Mouse (Mus musculus): ENCODE measurements around the gene Tnfaip3. TPM values are rescaled to one million over a fixed set of nuclear protein-coding genes. Genes with fewer than 3 reads are reported as not detected.

The Tnfaip3 gene
- polyA plus RNA-seq, 1 experiment from 2014 or later = 3.1 TPM

DNA sequence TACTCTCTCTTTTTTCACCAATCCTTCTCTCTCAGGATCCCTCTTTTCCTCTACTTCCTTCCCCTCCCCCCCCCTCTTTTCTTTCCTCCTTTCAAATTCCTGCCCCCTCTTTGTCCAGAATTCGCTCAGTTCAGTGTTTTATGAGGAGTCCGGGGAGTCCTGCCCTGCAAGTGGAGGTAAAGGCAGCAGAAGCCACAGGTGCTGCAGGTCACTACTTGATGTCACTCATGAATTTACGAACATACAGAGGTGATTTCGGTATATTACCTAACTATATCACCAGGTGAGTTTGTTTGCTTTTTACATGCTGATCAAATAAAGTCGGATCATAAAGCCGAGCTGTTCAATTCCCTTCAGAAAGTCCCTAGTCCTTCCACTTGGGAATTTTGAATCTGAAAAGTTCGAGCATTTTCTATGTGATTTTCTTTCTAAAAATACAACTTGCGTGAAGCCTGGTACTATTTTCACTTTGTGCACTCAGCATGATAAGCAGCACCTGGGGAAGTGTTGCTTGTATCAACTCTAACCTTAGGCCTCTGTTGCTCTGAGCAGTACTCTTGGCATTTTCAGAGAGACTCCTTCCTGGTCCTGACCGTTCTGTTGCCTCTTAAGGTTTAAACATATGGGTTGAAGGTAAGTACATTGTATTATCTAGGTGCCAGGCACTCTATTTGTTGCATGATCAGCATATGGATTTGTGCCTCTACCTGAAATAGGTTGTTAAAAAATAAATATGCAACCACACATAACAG is 29.5 kb upstream of the Tnfaip3 start:
- no peak overlapping the region for H3K4me2 ChIP-seq (ENCODE audit: low read length)
- no peaks in the 10 kb centered on the region for H3K36me3 ChIP-seq (ENCODE audit: control insufficient read depth, insufficient read depth, low read length)
- H3K4me3 ChIP-seq (replicated peaks; ENCODE audit: low read depth, low read length) = no peak overlapping the region
- no peaks in the 10 kb centered on the region for H3K4me1 ChIP-seq (ENCODE audit: control insufficient read depth, insufficient read depth, low read length)
- H3K27ac ChIP-seq (replicated peaks; ENCODE audit: low read depth, low read length) = no peak overlapping the region
- H3K9me3 ChIP-seq (ENCODE audit: control insufficient read depth, low read length) = no peaks in the 10 kb centered on the region
- H3K27me3 ChIP-seq (ENCODE audit: control insufficient read depth, insufficient read depth, low read length) = no peaks in the 10 kb centered on the region
- WGBS = 90% methylated on average over 9 of the region's 9 CpGs
- no peak overlapping the region for H3K9ac ChIP-seq (replicated peaks; ENCODE audit: low read length)
- ATAC-seq (ENCODE audit: low FRiP score, low TSS enrichment) (no peak), DNase-seq (no peak)

DNA sequence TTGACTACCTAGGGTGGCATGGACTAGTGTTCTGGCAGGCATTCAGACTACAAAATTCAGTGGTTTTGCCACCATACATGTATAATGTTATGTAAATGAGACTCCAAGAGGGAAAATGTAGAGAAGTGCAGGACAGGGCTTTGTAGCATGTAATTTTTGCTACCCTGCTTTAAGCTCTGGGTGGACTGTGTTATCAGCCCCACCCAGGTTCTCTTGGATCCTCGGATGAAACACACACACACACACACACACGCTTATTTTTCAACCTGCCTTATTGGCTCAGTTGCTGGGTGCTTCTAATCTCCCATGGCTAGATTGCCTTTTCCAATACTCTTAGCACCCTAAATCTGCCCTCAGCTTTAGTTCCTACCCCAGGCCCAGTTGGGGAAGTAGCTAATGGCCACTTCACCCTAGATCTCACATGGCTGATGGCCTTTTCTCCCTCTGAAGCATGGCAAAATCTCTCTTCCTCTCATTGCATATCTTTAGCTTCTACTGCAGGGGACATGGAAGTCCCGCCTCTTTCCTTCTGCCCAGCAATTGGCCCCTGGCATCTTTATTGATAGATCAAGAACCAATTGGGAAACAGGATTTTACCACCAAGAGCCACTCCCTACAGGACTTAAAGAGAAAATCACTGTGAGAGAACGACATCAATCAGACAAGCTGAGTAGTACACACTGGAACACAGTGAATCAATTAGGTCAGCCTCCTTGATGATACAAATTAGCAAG is 28.2 kb upstream of the Tnfaip3 start:
- ATAC-seq (ENCODE audit: low FRiP score, low TSS enrichment) (no peak), DNase-seq (peak; percentile 4)
- no peaks in the 10 kb centered on the region for H3K9me3 ChIP-seq (ENCODE audit: control insufficient read depth, low read length)
- no peak overlapping the region for H3K4me2 ChIP-seq (ENCODE audit: low read length)
- H3K27ac ChIP-seq (replicated peaks; ENCODE audit: low read depth, low read length) = no peak overlapping the region
- 74% methylated on average over 4 of the region's 4 CpGs for WGBS
- no peaks in the 10 kb centered on the region for H3K36me3 ChIP-seq (ENCODE audit: control insufficient read depth, insufficient read depth, low read length)
- no peaks in the 10 kb centered on the region for H3K27me3 ChIP-seq (ENCODE audit: control insufficient read depth, insufficient read depth, low read length)
- no peak overlapping the region for H3K4me3 ChIP-seq (replicated peaks; ENCODE audit: low read depth, low read length)
- no peak overlapping the region for H3K9ac ChIP-seq (replicated peaks; ENCODE audit: low read length)
- no peaks in the 10 kb centered on the region for H3K4me1 ChIP-seq (ENCODE audit: control insufficient read depth, insufficient read depth, low read length)

DNA sequence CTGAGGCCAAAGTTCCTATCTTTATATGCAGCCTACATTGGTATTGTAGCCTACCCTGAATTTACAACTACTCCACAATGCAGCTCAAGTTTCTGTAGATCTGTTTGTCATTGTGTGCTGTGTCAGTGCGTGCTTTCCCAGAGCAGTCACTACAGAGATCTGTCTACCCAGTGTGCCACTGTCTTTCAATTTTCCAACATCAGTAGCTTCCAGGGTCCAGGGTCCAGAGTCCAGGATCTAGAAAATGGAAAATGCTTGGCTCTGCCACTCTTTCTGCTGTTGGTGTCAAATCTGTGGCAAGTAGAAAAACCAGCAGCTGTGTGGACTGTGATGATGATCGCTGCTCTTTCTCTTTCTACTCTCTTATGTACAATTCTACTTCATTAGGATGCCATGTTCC is 24.7 kb upstream of the Tnfaip3 start:
- no peak overlapping the region for H3K9ac ChIP-seq (replicated peaks; ENCODE audit: low read length)
- H3K4me1 ChIP-seq (ENCODE audit: control insufficient read depth, insufficient read depth, low read length) = no peaks in the 10 kb centered on the region
- DNase-seq (no peak), ATAC-seq (ENCODE audit: low FRiP score, low TSS enrichment) (no peak)
- no peaks in the 10 kb centered on the region for H3K27me3 ChIP-seq (ENCODE audit: control insufficient read depth, insufficient read depth, low read length)
- 87% methylated on average over 2 of the region's 2 CpGs for WGBS
- H3K36me3 ChIP-seq (ENCODE audit: control insufficient read depth, insufficient read depth, low read length) = no peaks in the 10 kb centered on the region
- no peak overlapping the region for H3K4me3 ChIP-seq (replicated peaks; ENCODE audit: low read depth, low read length)
- no peaks in the 10 kb centered on the region for H3K9me3 ChIP-seq (ENCODE audit: control insufficient read depth, low read length)
- H3K27ac ChIP-seq (replicated peaks; ENCODE audit: low read depth, low read length) = no peak overlapping the region
- H3K4me2 ChIP-seq (ENCODE audit: low read length) = no peak overlapping the region

DNA sequence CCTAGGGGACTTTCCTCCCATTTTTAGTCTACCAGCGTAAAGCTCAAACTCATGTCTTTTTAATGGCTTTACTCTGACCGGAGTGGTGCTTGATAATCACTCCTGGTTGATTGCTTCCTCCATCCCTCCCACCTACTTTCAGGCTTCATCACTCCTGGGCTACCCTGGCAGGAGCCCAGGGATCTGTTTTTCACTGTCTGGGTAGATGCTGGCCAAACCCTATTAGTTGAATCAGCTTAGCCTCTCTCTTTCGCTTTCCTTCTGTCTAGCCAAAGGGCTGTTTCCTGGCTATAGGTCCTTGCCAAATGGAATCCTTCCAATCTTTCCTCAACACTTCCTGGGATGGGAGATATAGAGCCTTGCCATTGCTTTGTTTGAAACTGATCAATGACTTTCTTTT is 19.3 kb upstream of the Tnfaip3 start:
- H3K4me1 ChIP-seq (ENCODE audit: control insufficient read depth, insufficient read depth, low read length) = no peaks in the 10 kb centered on the region
- DNase-seq (no peak), ATAC-seq (ENCODE audit: low FRiP score, low TSS enrichment) (no peak)
- H3K27ac ChIP-seq (replicated peaks; ENCODE audit: low read depth, low read length) = no peak overlapping the region
- H3K4me3 ChIP-seq (replicated peaks; ENCODE audit: low read depth, low read length) = no peak overlapping the region
- 83% methylated on average over 3 of the region's 3 CpGs for WGBS
- H3K27me3 ChIP-seq (ENCODE audit: control insufficient read depth, insufficient read depth, low read length) = no peaks in the 10 kb centered on the region
- H3K4me2 ChIP-seq (ENCODE audit: low read length) = no peak overlapping the region
- H3K9ac ChIP-seq (replicated peaks; ENCODE audit: low read length) = no peak overlapping the region
- H3K9me3 ChIP-seq (ENCODE audit: control insufficient read depth, low read length) = no peaks in the 10 kb centered on the region
- no peaks in the 10 kb centered on the region for H3K36me3 ChIP-seq (ENCODE audit: control insufficient read depth, insufficient read depth, low read length)

DNA sequence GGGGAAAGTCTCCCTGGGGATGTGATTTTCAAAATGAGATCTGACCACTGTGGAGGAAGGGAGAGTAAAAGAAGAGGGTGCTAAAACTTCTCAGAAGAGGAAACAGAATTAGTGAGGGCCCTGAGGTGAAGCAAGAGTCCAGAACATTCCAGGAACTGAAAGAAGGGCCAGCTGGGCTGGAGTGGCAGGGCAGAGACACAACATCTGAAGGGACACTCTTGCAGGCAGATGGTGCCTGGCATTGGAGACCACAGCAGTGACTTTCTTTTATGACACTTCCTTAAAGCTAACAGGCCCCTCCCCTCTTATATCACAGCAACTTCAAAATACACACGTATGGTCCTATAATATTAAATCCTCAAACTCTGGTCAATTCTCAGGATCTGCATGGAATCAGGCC is 18.2 kb upstream of the Tnfaip3 start:
- H3K4me3 ChIP-seq (replicated peaks; ENCODE audit: low read depth, low read length) = no peak overlapping the region

DNA sequence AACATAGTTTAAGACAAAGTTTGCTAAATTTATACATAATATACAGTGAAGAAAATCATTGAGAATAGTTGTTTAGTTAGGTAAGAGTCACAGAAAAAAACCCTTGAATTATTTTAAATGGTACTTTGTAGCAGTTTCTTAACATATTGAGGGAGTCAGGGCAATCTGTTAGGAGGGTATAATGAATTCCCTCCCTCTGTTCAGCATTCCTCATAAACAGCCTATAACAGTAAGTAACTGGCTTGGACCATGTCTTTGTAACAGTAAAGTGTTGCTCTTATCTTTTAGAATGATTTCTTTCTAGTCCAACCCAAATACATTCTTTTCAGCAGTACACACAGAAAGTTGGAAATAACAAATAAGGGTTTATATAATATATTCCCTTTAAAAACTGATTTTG is 16.4 kb upstream of the Tnfaip3 start:
- no peak overlapping the region for H3K9ac ChIP-seq (replicated peaks; ENCODE audit: low read length)
- H3K4me2 ChIP-seq (ENCODE audit: low read length) = no peak overlapping the region
- no peaks in the 10 kb centered on the region for H3K27me3 ChIP-seq (ENCODE audit: control insufficient read depth, insufficient read depth, low read length)
- no peak overlapping the region for H3K4me3 ChIP-seq (replicated peaks; ENCODE audit: low read depth, low read length)
- H3K4me1 ChIP-seq (ENCODE audit: control insufficient read depth, insufficient read depth, low read length) = no peaks in the 10 kb centered on the region
- ATAC-seq (ENCODE audit: low FRiP score, low TSS enrichment) (no peak), DNase-seq (no peak)
- no peaks in the 10 kb centered on the region for H3K36me3 ChIP-seq (ENCODE audit: control insufficient read depth, insufficient read depth, low read length)
- no peak overlapping the region for H3K27ac ChIP-seq (replicated peaks; ENCODE audit: low read depth, low read length)
- no peaks in the 10 kb centered on the region for H3K9me3 ChIP-seq (ENCODE audit: control insufficient read depth, low read length)

More for the DNA sequence above, 18.2 kb upstream of the Tnfaip3 start:
- H3K4me1 ChIP-seq (ENCODE audit: control insufficient read depth, insufficient read depth, low read length) = no peaks in the 10 kb centered on the region
- no peak overlapping the region for H3K4me2 ChIP-seq (ENCODE audit: low read length)
- H3K9me3 ChIP-seq (ENCODE audit: control insufficient read depth, low read length) = no peaks in the 10 kb centered on the region
- no peaks in the 10 kb centered on the region for H3K36me3 ChIP-seq (ENCODE audit: control insufficient read depth, insufficient read depth, low read length)
- no peak for DNase-seq
- no peak for ATAC-seq (ENCODE audit: low FRiP score, low TSS enrichment)
- no peak overlapping the region for H3K9ac ChIP-seq (replicated peaks; ENCODE audit: low read length)
- no peak overlapping the region for H3K27ac ChIP-seq (replicated peaks; ENCODE audit: low read depth, low read length)
- H3K27me3 ChIP-seq (ENCODE audit: control insufficient read depth, insufficient read depth, low read length) = no peaks in the 10 kb centered on the region
- WGBS = 88% methylated on average over 1 of the region's 1 CpGs

DNA sequence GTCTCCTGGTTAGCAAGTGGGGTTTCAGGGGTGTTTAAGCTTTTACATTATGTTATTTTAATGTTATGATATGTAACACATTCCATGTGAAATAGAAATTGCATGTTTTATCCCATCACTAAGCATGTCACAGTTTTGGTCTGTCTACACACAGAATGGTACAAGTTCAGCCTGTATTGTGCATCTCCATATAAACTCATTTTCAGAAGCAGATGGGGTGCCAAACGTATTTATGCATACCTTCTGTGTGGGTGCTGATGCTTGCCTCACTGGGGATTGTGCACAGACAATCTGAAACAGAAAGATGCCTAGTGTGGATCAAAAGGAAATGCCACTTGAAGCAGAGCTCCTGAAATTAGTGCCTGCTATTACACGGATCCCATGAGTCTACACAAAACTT is 15.2 kb upstream of the Tnfaip3 start:
- Histone ChIP-seq H3K27ac (replicated peaks; ENCODE audit: low read depth, low read length) (no peak overlapping the region), H3K9me3 (ENCODE audit: control insufficient read depth, low read length) (no peaks in the 10 kb centered on the region), H3K4me3 (replicated peaks; ENCODE audit: low read depth, low read length) (no peak overlapping the region), H3K36me3 (ENCODE audit: control insufficient read depth, insufficient read depth, low read length) (no peaks in the 10 kb centered on the region), H3K27me3 (ENCODE audit: control insufficient read depth, insufficient read depth, low read length) (no peaks in the 10 kb centered on the region), H3K4me2 (ENCODE audit: low read length) (no peak overlapping the region), H3K4me1 (ENCODE audit: control insufficient read depth, insufficient read depth, low read length) (no peaks in the 10 kb centered on the region), H3K9ac (replicated peaks; ENCODE audit: low read length) (no peak overlapping the region)
- ATAC-seq (ENCODE audit: low FRiP score, low TSS enrichment) (no peak), DNase-seq (no peak)
- WGBS = 81% methylated on average over 2 of the region's 2 CpGs

DNA sequence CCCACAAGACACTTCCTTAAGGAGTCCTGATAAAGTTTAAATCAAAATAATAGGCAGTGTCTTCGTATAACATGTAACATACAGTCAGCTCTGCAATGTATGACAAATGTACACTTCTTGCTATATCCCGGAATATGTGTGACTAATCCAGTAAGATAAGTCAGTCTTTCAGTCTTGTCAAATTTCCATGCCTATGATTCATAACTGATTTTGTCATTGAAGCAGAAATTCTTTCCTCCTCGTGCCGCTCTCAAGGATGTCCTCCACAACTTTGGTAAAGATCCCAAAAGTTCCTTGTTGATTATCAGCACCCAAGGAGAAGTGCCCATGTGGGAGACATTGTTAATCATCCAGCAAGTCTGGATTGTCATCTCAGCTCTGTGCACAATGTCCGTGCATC is 11.3 kb upstream of the Tnfaip3 start:
- ATAC-seq (ENCODE audit: low FRiP score, low TSS enrichment) (no peak), DNase-seq (no peak)
- no peaks in the 10 kb centered on the region for H3K36me3 ChIP-seq (ENCODE audit: control insufficient read depth, insufficient read depth, low read length)
- 92% methylated on average over 5 of the region's 5 CpGs for WGBS
- no peaks in the 10 kb centered on the region for H3K4me1 ChIP-seq (ENCODE audit: control insufficient read depth, insufficient read depth, low read length)
- H3K9ac ChIP-seq (replicated peaks; ENCODE audit: low read length) = no peak overlapping the region
- H3K27ac ChIP-seq (replicated peaks; ENCODE audit: low read depth, low read length) = no peak overlapping the region
- no peaks in the 10 kb centered on the region for H3K27me3 ChIP-seq (ENCODE audit: control insufficient read depth, insufficient read depth, low read length)
- no peak overlapping the region for H3K4me3 ChIP-seq (replicated peaks; ENCODE audit: low read depth, low read length)
- H3K4me2 ChIP-seq (ENCODE audit: low read length) = no peak overlapping the region
- H3K9me3 ChIP-seq (ENCODE audit: control insufficient read depth, low read length) = no peaks in the 10 kb centered on the region

DNA sequence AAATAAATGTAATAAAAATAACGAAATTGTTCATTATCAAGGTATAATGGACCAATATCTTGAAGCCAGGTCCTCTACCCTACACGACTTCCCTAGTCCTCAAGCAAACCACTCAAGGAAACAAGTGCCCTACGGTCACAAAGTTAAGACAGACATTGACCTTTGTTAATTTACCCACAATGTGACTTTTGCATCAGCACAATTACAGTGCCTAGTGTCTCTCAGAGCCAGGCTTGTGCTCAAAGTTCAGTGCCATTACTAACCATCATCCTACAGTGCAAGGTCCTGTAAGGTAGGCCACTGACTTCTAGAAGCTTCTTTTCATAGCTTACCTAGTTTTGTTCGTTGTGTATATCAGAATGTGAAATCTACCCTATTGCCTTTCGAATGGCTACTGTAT is 8.9 kb upstream of the Tnfaip3 start:
- DNase-seq (no peak), ATAC-seq (ENCODE audit: low FRiP score, low TSS enrichment) (no peak)
- Histone ChIP-seq H3K36me3 (ENCODE audit: control insufficient read depth, insufficient read depth, low read length) (no peaks in the 10 kb centered on the region), H3K9me3 (ENCODE audit: control insufficient read depth, low read length) (no peaks in the 10 kb centered on the region), H3K27me3 (ENCODE audit: control insufficient read depth, insufficient read depth, low read length) (no peaks in the 10 kb centered on the region), H3K4me3 (replicated peaks; ENCODE audit: low read depth, low read length) (no peak overlapping the region), H3K27ac (replicated peaks; ENCODE audit: low read depth, low read length) (no peak overlapping the region), H3K4me1 (ENCODE audit: control insufficient read depth, insufficient read depth, low read length) (no peaks in the 10 kb centered on the region), H3K4me2 (ENCODE audit: low read length) (no peak overlapping the region), H3K9ac (replicated peaks; ENCODE audit: low read length) (no peak overlapping the region)
- 92% methylated on average over 5 of the region's 5 CpGs for WGBS

Data from midbrain, embryonic 14.5 days (tissue).